Mouse (Mus musculus): ENCODE results near the gene Zmynd19.
"Not testable (repeated sequence)": the region's sequence is repeated elsewhere in the genome, so short reads cannot be mapped to it uniquely, and the experiment has no call there.

Gene Zmynd19

GRCm38 (mm10) chr2:24944304-24944703 is 5.3 kb upstream of the Zmynd19 start:
- DNase-seq: not testable (repeated sequence)

- DNase-seq: peak; percentile 18
These were observed 570 bp downstream of the Zmynd19 start for GRCm38 (mm10) chr2:24950189-24950535.

- no peak for DNase-seq
These were observed 3.0 kb downstream of the Zmynd19 start for GRCm38 (mm10) chr2:24952537-24953055.

GRCm38 (mm10) chr2:24960910-24961309 is 11.3 kb downstream of the Zmynd19 start:
- DNase-seq: no peak

GRCm38 (mm10) chr2:24962304-24963000 is 12.9 kb downstream of the Zmynd19 start, which contains the start of gene Dph7:
Dph7 (plus strand) TSS chr2:24962400.
- DNase-seq: peak; percentile 93

- no peak for DNase-seq
These were observed 20.8 kb downstream of the Zmynd19 start for GRCm38 (mm10) chr2:24970386-24970785.

- not testable (repeated sequence) for DNase-seq
These were observed 24.9 kb downstream of the Zmynd19 start for GRCm38 (mm10) chr2:24974452-24974851.

- DNase-seq: peak; percentile 96
These were observed 25.5 kb downstream of the Zmynd19 start, which contains the start of gene Mrpl41 for GRCm38 (mm10) chr2:24974906-24975703. Mrpl41 (minus strand) TSS chr2:24975098.

GRCm38 (mm10) chr2:24975704-24976297 is 26.2 kb downstream of the Zmynd19 start, which contains the start of gene Pnpla7:
Pnpla7 (plus strand) TSS chr2:24976033.
- peak; percentile 53 for DNase-seq

GRCm38 (mm10) chr2:24976960-24977359 is 27.4 kb downstream of the Zmynd19 start:
- no peak for DNase-seq

GRCm38 (mm10) chr2:24987762-24988161 is 38.2 kb downstream of the Zmynd19 start:
- DNase-seq: no peak

- DNase-seq: peak; percentile 20
These were observed 45.7 kb downstream of the Zmynd19 start for GRCm38 (mm10) chr2:24995332-24995731.

- no peak for DNase-seq
These were observed 46.9 kb downstream of the Zmynd19 start for GRCm38 (mm10) chr2:24996471-24996870.

- DNase-seq: peak; percentile 39
These were observed 51.1 kb downstream of the Zmynd19 start for GRCm38 (mm10) chr2:25000544-25001235.

GRCm38 (mm10) chr2:25003946-25004786 is 54.6 kb downstream of the Zmynd19 start:
- DNase-seq: no peak

GRCm38 (mm10) chr2:25006767-25007166 is 57.2 kb downstream of the Zmynd19 start:
- DNase-seq: no peak

- DNase-seq: no peak
These were observed 58.7 kb downstream of the Zmynd19 start for GRCm38 (mm10) chr2:25008250-25008649.

Data from right cerebral cortex, postnatal 14 days (tissue).